9 mouse cellular contexts compared by ENCODE assay signal in genomic region chr11:61644576-61645326, GRCm38 (mm10). TPM values are rescaled to one million over a fixed set of nuclear protein-coding genes. Genes with fewer than 3 reads are reported as not detected.
DNase-seq lines count a peak whose midpoint lies in the region; ATAC-seq and TF ChIP-seq lines count a peak whose summit lies in the region.
"Had no signal": no experiment of that assay in that cellular context is flagged by ENCODE, and none has a peak within 500 bp of the region (broad histone marks: within the 10 kb centered on the region; RNA-seq: fewer than 3 reads in every experiment).

No protein-coding gene starts in this region.

- H3K9ac ChIP-seq in forebrain, embryonic 14.5 days (ENCODE audit: low read length) = no peak overlapping the region
- H3K9ac ChIP-seq in forebrain, embryonic 16.5 days (replicated peaks; ENCODE audit: low read depth, low read length) = no peak overlapping the region
- no peak overlapping the region for H3K9ac ChIP-seq in kidney, embryonic 14.5 days (ENCODE audit: low read depth, low read length)
- H3K9ac ChIP-seq: embryonic facial prominence, embryonic 12.5 days had no signal

- intact Hi-C loops in left cerebral cortex, adult 2 months (cut with DNase I) = loop anchor here (1.0 kb wide), 1 partner anchor 19 kb away; no protein-coding TSS in a partner anchor

- no peaks in the 10 kb centered on the region for H3K9me3 ChIP-seq in forebrain, embryonic 14.5 days (replicated peaks; ENCODE audit: control insufficient read depth, low read length)
- no peaks in the 10 kb centered on the region for H3K9me3 ChIP-seq in forebrain, embryonic 16.5 days (ENCODE audit: control insufficient read depth, low read length)
- H3K9me3 ChIP-seq in kidney, embryonic 14.5 days (ENCODE audit: control insufficient read depth, low read length) = no peaks in the 10 kb centered on the region
- H3K9me3 ChIP-seq: embryonic facial prominence, embryonic 12.5 days had no signal

- no peak overlapping the region for H3K27ac ChIP-seq in forebrain, embryonic 14.5 days (ENCODE audit: low read depth, low read length)
- no peak overlapping the region for H3K27ac ChIP-seq in forebrain, embryonic 16.5 days (ENCODE audit: low read length)
- peak overlapping the region; percentile 10; the same call in 1 of the 2 replicates for H3K27ac ChIP-seq in left cerebral cortex, adult 2 months
- H3K27ac ChIP-seq in kidney, embryonic 14.5 days (ENCODE audit: low read depth, low read length) = no peak overlapping the region
- H3K27ac ChIP-seq: embryonic facial prominence, embryonic 12.5 days had no signal

- no peaks in the 10 kb centered on the region for H3K27me3 ChIP-seq in forebrain, embryonic 14.5 days (replicated peaks; ENCODE audit: control insufficient read depth, insufficient read depth, low read length)
- H3K27me3 ChIP-seq in forebrain, embryonic 16.5 days (replicated peaks; ENCODE audit: control insufficient read depth, insufficient read depth, low read length) = no peaks in the 10 kb centered on the region
- H3K27me3 ChIP-seq in kidney, embryonic 14.5 days (ENCODE audit: control insufficient read depth, insufficient read depth, low read length) = no peaks in the 10 kb centered on the region

- 67% methylated on average over 11 of the region's 11 CpGs for WGBS in forebrain, embryonic 14.5 days
- WGBS in forebrain, embryonic 16.5 days = 60% methylated on average over 11 of the region's 11 CpGs
- WGBS in kidney, embryonic 14.5 days = 74% methylated on average over 11 of the region's 11 CpGs

- peak; percentile 31 for DNase-seq in forebrain, embryonic 14.5 days (ENCODE audit: low spot score)
- DNase-seq in urinary bladder, postnatal 25 days (ENCODE audit: low spot score) = peak; percentile 28
- no peak for DNase-seq in urinary bladder, adult 18-20 months (ENCODE audit: low spot score in 2 of 2)
- peak; percentile 61 to 66 for DNase-seq in left cerebral cortex, adult 2 months (ENCODE audit: extremely low spot score in 1 of 2, low spot score in 2 of 2)
- DNase-seq in gastrocnemius, postnatal 25 days = no peak

- H3K4me2 ChIP-seq in forebrain, embryonic 14.5 days (ENCODE audit: low read length) = no peak overlapping the region
- no peak overlapping the region for H3K4me2 ChIP-seq in forebrain, embryonic 16.5 days (ENCODE audit: low read length)
- no peak overlapping the region for H3K4me2 ChIP-seq in kidney, embryonic 14.5 days (replicated peaks; ENCODE audit: low read depth, low read length)
- H3K4me2 ChIP-seq: embryonic facial prominence, embryonic 12.5 days had no signal

- H3K36me3 ChIP-seq in forebrain, embryonic 14.5 days (ENCODE audit: control insufficient read depth, insufficient read depth, low read length) = no peaks in the 10 kb centered on the region
- no peaks in the 10 kb centered on the region for H3K36me3 ChIP-seq in forebrain, embryonic 16.5 days (ENCODE audit: control insufficient read depth, insufficient read depth)
- no peaks in the 10 kb centered on the region for H3K36me3 ChIP-seq in kidney, embryonic 14.5 days (ENCODE audit: control insufficient read depth, insufficient read depth, low read length)
- H3K36me3 ChIP-seq: embryonic facial prominence, embryonic 12.5 days had no signal

- H3K4me3 ChIP-seq in forebrain, embryonic 14.5 days (ENCODE audit: low read depth, low read length) = no peak overlapping the region
- H3K4me3 ChIP-seq in forebrain, embryonic 16.5 days (replicated peaks; ENCODE audit: low read length) = no peak overlapping the region
- H3K4me3 ChIP-seq in left cerebral cortex, adult 2 months = no peak overlapping the region
- no peak overlapping the region for H3K4me3 ChIP-seq in kidney, embryonic 14.5 days (ENCODE audit: low read length)
- H3K4me3 ChIP-seq: embryonic facial prominence, embryonic 12.5 days had no signal

- H3K4me1 ChIP-seq in forebrain, embryonic 14.5 days (ENCODE audit: control insufficient read depth, insufficient read depth, low read length) = no peaks in the 10 kb centered on the region
- no peaks in the 10 kb centered on the region for H3K4me1 ChIP-seq in forebrain, embryonic 16.5 days (replicated peaks; ENCODE audit: control insufficient read depth, insufficient read depth, low read length)
- H3K4me1 ChIP-seq in kidney, embryonic 14.5 days (ENCODE audit: control insufficient read depth, insufficient read depth, low read length) = no peaks in the 10 kb centered on the region
- H3K4me1 ChIP-seq: embryonic facial prominence, embryonic 12.5 days had no signal

- ATAC-seq in forebrain, embryonic 14.5 days = no peak
- no peak for ATAC-seq in forebrain, embryonic 16.5 days
- no peak for ATAC-seq in cerebellum, adult (ENCODE audit: insufficient number of reproducible peaks, low FRiP score, low TSS enrichment)
- ATAC-seq in kidney, embryonic 14.5 days (ENCODE audit: low FRiP score, low TSS enrichment) = no peak

- no peak for TF ChIP-seq CTCF in left cerebral cortex, adult 2 months (IDR thresholded peaks at IDR 0.05)

RNA-seq across cellular contexts. Expression of gene Grap, which starts 8.3 kb away (rescaled TPM):
- polyA plus RNA-seq in forebrain, embryonic 14.5 days (2014; fragmentation: Nextera tagmentation; extraction: Ambion mirVana) = 5.6 and 7.7 TPM in 2 replicates
- 10.2 and 11.3 TPM in 2 replicates for polyA plus RNA-seq in forebrain, embryonic 16.5 days (2015; fragmentation: Nextera tagmentation; extraction: Ambion mirVana)
- 1 to 10 TPM; 4.1 TPM for total RNA-seq in left cerebral cortex, adult 2 months (2021)
- 7.5 and 8.6 TPM in 2 replicates for polyA plus RNA-seq in kidney, embryonic 14.5 days (2014; fragmentation: Nextera tagmentation; extraction: Ambion mirVana)
- total RNA-seq in gastrocnemius, postnatal 25 days (2021) = 1 to 10 TPM; 4.0 to 5.9 TPM

RNA-seq across cellular contexts. Expression of gene Fam83g, which starts 39.1 kb away (rescaled TPM):
- 0.19 and 0.25 TPM in 2 replicates for polyA plus RNA-seq in forebrain, embryonic 14.5 days (2014; fragmentation: Nextera tagmentation; extraction: Ambion mirVana)
- 0.36 and 0.46 TPM in 2 replicates for polyA plus RNA-seq in forebrain, embryonic 16.5 days (2015; fragmentation: Nextera tagmentation; extraction: Ambion mirVana)
- under 1 TPM in 1 of 2 experiments, not detected in 1; 0.09 TPM for total RNA-seq in left cerebral cortex, adult 2 months (2021)
- polyA plus RNA-seq in kidney, embryonic 14.5 days (2014; fragmentation: Nextera tagmentation; extraction: Ambion mirVana) = 1.8 and 1.9 TPM in 2 replicates
- under 1 TPM; 0.10 to 0.29 TPM for total RNA-seq in gastrocnemius, postnatal 25 days (2021)

Comparison
In these comparisons a context has a peak if more than half of its experiments do, and no peak if none do; other contexts are left out.
1. DNase-seq: peak in forebrain, embryonic 14.5 days (single experiment), urinary bladder, postnatal 25 days (single experiment) and left cerebral cortex, adult 2 months (2 of 2); none in urinary bladder, adult 18-20 months (0 of 2) and gastrocnemius, postnatal 25 days (single experiment).